Comparison of ENCODE assay signal across 9 mouse cellular contexts in genomic region chr17:47748791-47749553, GRCm38 (mm10). TPM values are rescaled to one million over a fixed set of nuclear protein-coding genes. Genes with fewer than 3 reads are reported as not detected.
DNase-seq lines count a peak whose midpoint lies in the region; ATAC-seq and TF ChIP-seq lines count a peak whose summit lies in the region.
"Had no signal": no experiment of that assay in that cellular context is flagged by ENCODE, and none has a peak within 500 bp of the region (broad histone marks: within the 10 kb centered on the region; RNA-seq: fewer than 3 reads in every experiment).

No protein-coding gene starts in this region.

- H3K4me3 ChIP-seq in layer of hippocampus, adult 2 months = no peak overlapping the region
- H3K4me3 ChIP-seq in intestine, embryonic 15.5 days (replicated peaks) = no peak overlapping the region
- H3K4me3 ChIP-seq: erythroblast, embryonic 14.5 days had no signal

- ATAC-seq in erythroid progenitor cell, adult 5-6 weeks (replicated peaks; ENCODE audit: low FRiP score, poor library complexity, severe bottlenecking) = 0 out of 2 replicates have a peak, but pooled peaks have one; percentile 25
- ATAC-seq in intestine, embryonic 15.5 days = peak; percentile 52
- ATAC-seq in frontal cortex, adult (ENCODE audit: low TSS enrichment) = no peak; the same call in 1 of the 2 replicates

- H3K9me3 ChIP-seq in intestine, embryonic 15.5 days = no peaks in the 10 kb centered on the region

- WGBS in intestine, embryonic 15.5 days = 46% methylated on average over 14 of the region's 14 CpGs

- no peaks in the 10 kb centered on the region for H3K27me3 ChIP-seq in intestine, embryonic 15.5 days (replicated peaks)

- peaks cover 15% of the 10 kb centered on the region; the same call in 1 of the 2 replicates for H3K4me1 ChIP-seq in intestine, embryonic 15.5 days (replicated peaks)

- no peak overlapping the region for H3K9ac ChIP-seq in intestine, embryonic 15.5 days

- TF ChIP-seq CTCF in layer of hippocampus, adult 2 months (conservative IDR thresholded peaks at IDR 0.05) = no peak

- H3K4me2 ChIP-seq in intestine, embryonic 15.5 days (replicated peaks) = peak overlapping the region; percentile 10; the same call in 1 of the 2 replicates

- no peaks in the 10 kb centered on the region for H3K36me3 ChIP-seq in intestine, embryonic 15.5 days

- DNase-seq in layer of hippocampus, adult 2 months (ENCODE audit: low spot score in 2 of 2) = no peak
- DNase-seq in layer of hippocampus, adult 9-11 months = no peak
- peak; percentile 67 to 87 for DNase-seq in lung, postnatal 4 days
- no peak for DNase-seq in thymus, postnatal 36 days
- no peak for DNase-seq in frontal cortex, postnatal 36 days (ENCODE audit: low spot score in 2 of 2)

- H3K27ac ChIP-seq in layer of hippocampus, adult 2 months = peak overlapping the region; percentile 53
- H3K27ac ChIP-seq in intestine, embryonic 15.5 days = peak overlapping the region; percentile 75

RNA-seq across cellular contexts. Expression of gene Tfeb, which starts 12.1 kb away (rescaled TPM):
- total RNA-seq in layer of hippocampus, adult 2 months (2021) = 10 to 100 TPM; 12.0 to 13.1 TPM
- 9.0 and 13.0 TPM in 2 replicates for total RNA-seq in erythroid progenitor cell, adult 5-6 weeks (2015; ENCODE audit: low replicate concordance)
- total RNA-seq in erythroid progenitor cell, adult 5-6 weeks (2017; ENCODE audit: low replicate concordance) = 0.23 and 5.4 TPM in 2 replicates
- 22.4 and 22.8 TPM in 2 replicates for polyA plus RNA-seq in intestine, embryonic 15.5 days (2015; fragmentation: Nextera tagmentation; extraction: Ambion mirVana)

RNA-seq across cellular contexts. Expression of gene Pgc, which starts 22.3 kb away (rescaled TPM):
- not detected for total RNA-seq in layer of hippocampus, adult 2 months (2021)
- total RNA-seq in erythroid progenitor cell, adult 5-6 weeks (2015; ENCODE audit: low replicate concordance) = not detected in 2 replicates
- total RNA-seq in erythroid progenitor cell, adult 5-6 weeks (2017; ENCODE audit: low replicate concordance) = not detected in 2 replicates
- 0.93 and 0.99 TPM in 2 replicates for polyA plus RNA-seq in intestine, embryonic 15.5 days (2015; fragmentation: Nextera tagmentation; extraction: Ambion mirVana)
- polyA plus RNA-seq: erythroblast, embryonic 14.5 days had no signal

RNA-seq across cellular contexts. Expression of gene Prickle4, which starts 54.4 kb away (rescaled TPM):
- total RNA-seq in layer of hippocampus, adult 2 months (2021) = 1 to 10 TPM; 2.5 to 2.8 TPM
- total RNA-seq in erythroid progenitor cell, adult 5-6 weeks (2015; ENCODE audit: low replicate concordance) = not detected in 2 replicates
- total RNA-seq in erythroid progenitor cell, adult 5-6 weeks (2017; ENCODE audit: low replicate concordance) = not detected in 2 replicates
- polyA plus RNA-seq in intestine, embryonic 15.5 days (2015; fragmentation: Nextera tagmentation; extraction: Ambion mirVana) = 0.40 and 0.52 TPM in 2 replicates

RNA-seq across cellular contexts. Expression of gene Gm21981, which starts 54.7 kb away (rescaled TPM):
- 1 to 10 TPM; 4.1 to 4.4 TPM for total RNA-seq in layer of hippocampus, adult 2 months (2021)
- total RNA-seq in erythroid progenitor cell, adult 5-6 weeks (2015; ENCODE audit: low replicate concordance) = not detected in 2 replicates
- not detected in 2 replicates for total RNA-seq in erythroid progenitor cell, adult 5-6 weeks (2017; ENCODE audit: low replicate concordance)
- polyA plus RNA-seq in intestine, embryonic 15.5 days (2015; fragmentation: Nextera tagmentation; extraction: Ambion mirVana) = 0.18 and 0.24 TPM in 2 replicates
- polyA plus RNA-seq: erythroblast, embryonic 14.5 days had no signal

Comparison
In these comparisons a context has a peak if more than half of its experiments do, and no peak if none do; other contexts are left out.
1. DNase-seq: peak in lung, postnatal 4 days (2 of 2); none in layer of hippocampus, adult 2 months (0 of 2), layer of hippocampus, adult 9-11 months (single experiment), thymus, postnatal 36 days (0 of 2) and frontal cortex, postnatal 36 days (0 of 2).